Mouse (Mus musculus) neural tube, embryonic 15.5 days (tissue): ENCODE measurements around the gene Myrfl. TPM values are rescaled to one million over a fixed set of nuclear protein-coding genes. Genes with fewer than 3 reads are reported as not detected.

Experiments
- ATAC-seq: fragments of 200-750 bp; cut with Nextera tagmentation; 2 replicates; pipeline ENCODE4 v1.8.0; 2017; ENCODE audit warnings: mild to moderate bottlenecking, moderate TSS enrichment, moderate library complexity; ENCODE audit not compliant: low FRiP score
- H3K27ac ChIP-seq: fragments of 300-500 bp; sonication (generic); replicated peaks from 2 replicates; pipeline ENCODE4 v1.5.1; 2015; ENCODE audit warnings: mild to moderate bottlenecking, inconsistent platforms
- H3K27me3 ChIP-seq: fragments of 300-500 bp; sonication (generic); replicated peaks from 2 replicates; pipeline ENCODE4 v1.6.1; 2015; ENCODE audit warnings: inconsistent platforms
- H3K36me3 ChIP-seq: fragments of 300-500 bp; sonication (generic); 2 replicates; pipeline ENCODE4 v1.6.1; 2015; ENCODE audit warnings: inconsistent platforms
- H3K4me1 ChIP-seq: fragments of 300-500 bp; sonication (generic); 2 replicates; pipeline ENCODE4 v1.6.1; 2015; ENCODE audit warnings: inconsistent platforms
- H3K4me2 ChIP-seq: fragments of 300-500 bp; sonication (generic); 2 replicates; pipeline ENCODE4 v1.6.1; 2015; ENCODE audit warnings: inconsistent platforms, mild to moderate bottlenecking, moderate library complexity
- H3K4me3 ChIP-seq: fragments of 300-500 bp; sonication (generic); replicated peaks from 2 replicates; pipeline ENCODE4 v1.5.1; 2015; ENCODE audit warnings: mild to moderate bottlenecking, inconsistent platforms
- H3K9ac ChIP-seq: fragments of 300-500 bp; sonication (generic); replicated peaks from 2 replicates; pipeline ENCODE4 v1.6.1; 2015; ENCODE audit warnings: mild to moderate bottlenecking, inconsistent platforms
- H3K9me3 ChIP-seq: fragments of 300-500 bp; sonication (generic); replicated peaks from 2 replicates; pipeline ENCODE4 v1.6.1; 2016; ENCODE audit warnings: inconsistent platforms
- WGBS: fragments of 180-500 bp; shearing (Covaris S2); methylation state at CpG from one replicate; pipeline ENCODE4 v1.1.7; 2015; ENCODE audit warnings: mixed read lengths; 5-methylcytosine and 5-hydroxymethylcytosine counted together
- polyA plus RNA-seq: library from polyadenylated mRNA; unstranded; fragments of >200 nt; fragmentation: Nextera tagmentation; extraction: Ambion mirVana; gene quantifications from 2 replicates; pipeline ENCODE4 v1.2.1, GENCODE M21; 2015

The Myrfl gene
- polyA plus RNA-seq, 1 experiment from 2014 or later: not detected

GRCm38 (mm10) chr10:116771215-116771935 lies 125.3 kb downstream of the Myrfl start:
- Histone ChIP-seq H3K27me3 (no peaks in the 10 kb centered on the region), H3K4me2 (peak overlapping the region; percentile 5; the same call in 1 of the 2 replicates), H3K9me3 (no peaks in the 10 kb centered on the region), H3K4me3 (no peak overlapping the region), H3K27ac (no peak overlapping the region), H3K9ac (no peak overlapping the region), H3K36me3 (no peaks in the 10 kb centered on the region), H3K4me1 (peaks cover 22% of the 10 kb centered on the region)
- WGBS: 72% methylated on average over 21 of the region's 21 CpGs
- peak; percentile 7; the same call in 1 of the 2 replicates for ATAC-seq

GRCm38 (mm10) chr10:116768642-116769041 lies 128.1 kb downstream of the Myrfl start:
- H3K9me3 ChIP-seq: no peaks in the 10 kb centered on the region
- H3K4me2 ChIP-seq: no peak overlapping the region
- peaks cover 10% of the 10 kb centered on the region for H3K4me1 ChIP-seq
- H3K36me3 ChIP-seq: no peaks in the 10 kb centered on the region
- WGBS: 49% methylated on average over 13 of the region's 13 CpGs
- no peak overlapping the region for H3K9ac ChIP-seq
- H3K4me3 ChIP-seq: no peak overlapping the region
- ATAC-seq: no peak
- no peaks in the 10 kb centered on the region for H3K27me3 ChIP-seq
- H3K27ac ChIP-seq: no peak overlapping the region

GRCm38 (mm10) chr10:116766525-116766924 lies 130.2 kb downstream of the Myrfl start:
- H3K4me3 ChIP-seq: no peak overlapping the region
- H3K4me1 ChIP-seq: peaks cover 9% of the 10 kb centered on the region; the same call in 1 of the 2 replicates
- no peak overlapping the region for H3K27ac ChIP-seq
- no peaks in the 10 kb centered on the region for H3K27me3 ChIP-seq
- H3K9ac ChIP-seq: no peak overlapping the region
- no peak overlapping the region for H3K4me2 ChIP-seq
- WGBS: 79% methylated on average over 6 of the region's 6 CpGs
- ATAC-seq: no peak
- H3K9me3 ChIP-seq: no peaks in the 10 kb centered on the region
- no peaks in the 10 kb centered on the region for H3K36me3 ChIP-seq

GRCm38 (mm10) chr10:116761476-116762068 lies 135.1 kb downstream of the Myrfl start:
- Histone ChIP-seq H3K27ac (peak overlapping the region; percentile 4), H3K36me3 (no peaks in the 10 kb centered on the region), H3K4me2 (peak overlapping the region; percentile 32; the same call in 1 of the 2 replicates), H3K9ac (no peak overlapping the region), H3K27me3 (no peaks in the 10 kb centered on the region), H3K4me1 (peaks cover 17% of the 10 kb centered on the region), H3K9me3 (no peaks in the 10 kb centered on the region), H3K4me3 (no peak overlapping the region)
- 51% methylated on average over 4 of the region's 4 CpGs for WGBS
- peak; percentile 28; the same call in 1 of the 2 replicates for ATAC-seq

- 59% methylated on average over 14 of the region's 14 CpGs for WGBS
- no peak overlapping the region for H3K9ac ChIP-seq
- H3K4me1 ChIP-seq: peaks cover 27% of the 10 kb centered on the region
- no peaks in the 10 kb centered on the region for H3K27me3 ChIP-seq
- H3K36me3 ChIP-seq: no peaks in the 10 kb centered on the region
- peak overlapping the region; percentile 4 for H3K27ac ChIP-seq
- H3K9me3 ChIP-seq: no peaks in the 10 kb centered on the region
- H3K4me2 ChIP-seq: peak overlapping the region; percentile 32
- no peak overlapping the region for H3K4me3 ChIP-seq
- ATAC-seq: 0 out of 2 replicates have a peak, but pooled peaks have one; percentile 46
Measured at GRCm38 (mm10) chr10:116760561-116760960, 136.2 kb downstream of the Myrfl start.

DNA sequence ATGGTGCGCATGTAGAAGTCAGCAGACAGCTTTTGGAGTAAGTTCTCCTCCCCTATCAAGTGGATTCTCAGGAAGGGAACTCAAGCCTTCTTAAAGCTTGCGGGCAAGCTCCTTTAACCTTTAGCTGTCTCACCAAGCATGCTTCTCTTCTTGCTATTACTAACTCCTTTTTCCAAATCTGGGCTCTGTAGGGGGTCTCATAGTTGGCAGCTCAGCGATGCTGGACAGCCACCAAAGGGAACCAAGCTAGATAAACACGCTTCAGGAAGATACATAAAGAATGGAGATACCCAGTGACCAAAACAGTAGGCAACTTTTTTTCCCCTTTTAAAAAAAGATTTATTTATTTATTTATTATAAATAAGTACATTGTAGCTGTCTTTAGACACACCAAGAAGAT lies 136.9 kb downstream of the Myrfl start:
- H3K9ac ChIP-seq: no peak overlapping the region
- H3K4me3 ChIP-seq: no peak overlapping the region
- no peak for ATAC-seq
- H3K4me1 ChIP-seq: peaks cover 27% of the 10 kb centered on the region
- no peaks in the 10 kb centered on the region for H3K9me3 ChIP-seq
- no peak overlapping the region for H3K27ac ChIP-seq
- H3K36me3 ChIP-seq: no peaks in the 10 kb centered on the region
- H3K27me3 ChIP-seq: no peaks in the 10 kb centered on the region
- H3K4me2 ChIP-seq: no peak overlapping the region
- 90% methylated on average over 4 of the region's 4 CpGs for WGBS

DNA sequence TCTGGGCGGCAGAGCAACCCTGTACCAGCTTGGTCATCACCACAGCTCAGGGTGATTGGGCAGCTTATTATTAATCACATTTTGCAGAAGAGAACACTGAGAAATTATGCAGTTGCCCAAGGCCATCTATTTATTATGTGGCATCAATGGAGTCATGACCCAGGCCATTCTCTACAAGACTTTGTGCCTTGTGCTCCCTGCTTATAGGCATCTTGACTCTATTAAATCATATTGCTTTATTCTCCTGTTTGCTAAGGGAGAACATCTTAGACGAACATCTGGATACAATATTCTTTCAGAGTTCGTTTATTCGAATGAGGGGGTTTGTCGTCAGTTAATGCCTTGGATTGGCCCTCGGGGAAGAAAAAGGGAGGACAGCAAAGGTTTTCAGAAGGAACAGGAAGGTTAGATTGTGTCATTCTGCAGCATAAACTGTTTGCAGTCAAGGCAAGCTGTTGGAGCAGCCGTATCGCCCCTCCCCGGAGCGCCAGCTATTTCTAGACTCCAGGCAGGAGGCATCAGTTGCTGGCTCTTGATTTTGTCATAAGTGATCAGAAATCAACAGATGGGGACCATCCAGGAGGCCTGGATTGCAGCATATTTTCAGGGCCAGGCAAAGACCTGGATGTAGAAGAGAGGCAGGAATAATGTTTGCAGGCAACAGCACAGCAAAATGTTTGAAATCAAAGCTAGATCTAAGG lies 140.7 kb downstream of the Myrfl start:
- Histone ChIP-seq H3K27ac (no peak overlapping the region), H3K4me3 (no peak overlapping the region), H3K27me3 (no peaks in the 10 kb centered on the region), H3K4me2 (no peak overlapping the region), H3K36me3 (no peaks in the 10 kb centered on the region), H3K9me3 (no peaks in the 10 kb centered on the region), H3K9ac (no peak overlapping the region), H3K4me1 (peaks cover 18% of the 10 kb centered on the region)
- WGBS: 57% methylated on average over 10 of the region's 10 CpGs
- peak; percentile 44; the same call in 1 of the 2 replicates for ATAC-seq

DNA sequence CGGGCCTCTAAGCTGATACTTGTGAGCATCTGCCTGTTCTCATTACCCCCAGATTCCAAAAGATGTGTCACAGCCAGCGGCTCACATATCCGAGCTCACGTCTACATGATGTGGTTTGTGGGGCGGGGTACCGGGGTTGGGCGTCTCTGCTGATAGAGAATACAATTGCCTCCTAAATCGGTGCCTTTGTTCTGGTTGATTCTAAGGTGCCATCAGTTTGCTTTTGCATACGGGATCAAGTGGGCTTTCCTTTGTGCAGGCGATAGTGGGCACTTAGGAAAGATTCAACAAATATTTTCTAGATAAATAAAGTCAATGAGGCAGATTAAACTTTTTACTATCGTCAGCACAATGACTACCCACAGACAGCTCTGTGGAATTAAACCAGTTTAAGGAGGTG lies 141.8 kb downstream of the Myrfl start:
- Histone ChIP-seq H3K9me3 (no peaks in the 10 kb centered on the region), H3K4me3 (no peak overlapping the region)
- ATAC-seq: no peak

DNA sequence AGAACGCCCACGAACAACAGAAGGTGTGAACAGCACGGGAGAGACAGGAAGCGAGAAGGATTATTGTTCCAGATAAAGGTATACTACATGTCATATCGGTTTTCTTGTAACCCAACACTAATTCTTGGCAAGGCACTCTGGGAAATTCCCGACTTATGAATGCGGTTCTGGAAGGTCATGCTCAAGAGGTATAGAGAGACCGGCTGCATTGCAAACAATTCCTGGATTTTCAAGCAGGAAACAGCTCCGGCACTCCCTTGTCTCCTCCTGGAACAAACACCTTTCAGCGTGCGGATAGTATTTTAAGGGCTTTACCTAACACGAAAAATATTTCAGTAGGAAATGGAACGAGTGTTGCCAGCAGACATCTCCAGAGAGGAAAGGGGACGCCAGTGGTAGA lies 145.8 kb downstream of the Myrfl start:
- WGBS: 90% methylated on average over 14 of the region's 14 CpGs
- H3K4me3 ChIP-seq: no peak overlapping the region
- ATAC-seq: no peak
- H3K4me2 ChIP-seq: no peak overlapping the region
- no peak overlapping the region for H3K9ac ChIP-seq
- H3K36me3 ChIP-seq: no peaks in the 10 kb centered on the region
- H3K9me3 ChIP-seq: no peaks in the 10 kb centered on the region
- no peaks in the 10 kb centered on the region for H3K27me3 ChIP-seq
- no peak overlapping the region for H3K27ac ChIP-seq
- peaks cover 4% of the 10 kb centered on the region for H3K4me1 ChIP-seq

More for the DNA sequence above, 141.8 kb downstream of the Myrfl start:
- no peaks in the 10 kb centered on the region for H3K36me3 ChIP-seq
- H3K4me1 ChIP-seq: peaks cover 11% of the 10 kb centered on the region
- H3K4me2 ChIP-seq: no peak overlapping the region
- H3K9ac ChIP-seq: no peak overlapping the region
- H3K27ac ChIP-seq: no peak overlapping the region
- H3K27me3 ChIP-seq: no peaks in the 10 kb centered on the region
- 86% methylated on average over 11 of the region's 11 CpGs for WGBS

GRCm38 (mm10) chr10:116750062-116750461 lies 146.7 kb downstream of the Myrfl start:
- WGBS: 89% methylated on average over 6 of the region's 6 CpGs
- H3K27ac ChIP-seq: no peak overlapping the region
- no peaks in the 10 kb centered on the region for H3K4me1 ChIP-seq
- no peak overlapping the region for H3K4me2 ChIP-seq
- no peak overlapping the region for H3K4me3 ChIP-seq
- no peaks in the 10 kb centered on the region for H3K36me3 ChIP-seq
- no peaks in the 10 kb centered on the region for H3K27me3 ChIP-seq
- H3K9ac ChIP-seq: no peak overlapping the region
- ATAC-seq: no peak
- H3K9me3 ChIP-seq: no peaks in the 10 kb centered on the region

DNA sequence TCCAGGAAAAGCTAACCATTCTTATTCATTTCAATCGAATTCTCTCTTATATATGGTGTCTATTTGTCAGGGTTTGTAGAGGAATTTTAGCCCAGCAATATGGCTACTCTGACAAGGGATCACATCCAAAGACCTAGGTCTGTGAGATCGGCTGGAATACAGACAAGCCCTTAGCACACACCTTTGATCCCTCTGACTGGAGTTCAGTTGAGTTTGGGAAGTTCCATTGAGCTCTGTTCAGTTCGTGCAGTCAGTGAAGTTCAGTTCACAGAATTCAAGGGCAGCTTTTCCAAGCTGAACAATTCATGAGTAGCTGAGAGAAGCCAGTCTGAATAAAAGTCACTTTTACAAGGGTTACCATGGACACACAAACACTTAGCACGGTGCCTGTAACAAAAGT lies 148.0 kb downstream of the Myrfl start:
- H3K4me2 ChIP-seq: no peak overlapping the region
- ATAC-seq: no peak
- H3K4me3 ChIP-seq: no peak overlapping the region
- no peaks in the 10 kb centered on the region for H3K36me3 ChIP-seq
- H3K27me3 ChIP-seq: no peaks in the 10 kb centered on the region
- H3K27ac ChIP-seq: no peak overlapping the region
- no peaks in the 10 kb centered on the region for H3K9me3 ChIP-seq
- no peaks in the 10 kb centered on the region for H3K4me1 ChIP-seq
- WGBS: 60% methylated on average over 4 of the region's 4 CpGs
- H3K9ac ChIP-seq: no peak overlapping the region
